Mouse (Mus musculus) olfactory bulb, adult 2 months (tissue): Measurements from ENCODE around the gene Tmem273.

Experiments used
- CTCF ChIP-seq: fragments of 200-500 bp; IDR thresholded peaks from 2 replicates; pipeline ENCODE4 v1.5.1; 2012; ENCODE audit warnings: low read depth, mild to moderate bottlenecking, low read length, moderate library complexity; ENCODE audit not compliant: insufficient read depth
- POLR2A ChIP-seq: fragments of 200-500 bp; IDR thresholded peaks from 2 replicates; pipeline ENCODE4 v1.6.1; 2012; ENCODE audit warnings: mild to moderate bottlenecking, low read depth, low read length, moderate library complexity; ENCODE audit not compliant: insufficient read depth

DNA sequence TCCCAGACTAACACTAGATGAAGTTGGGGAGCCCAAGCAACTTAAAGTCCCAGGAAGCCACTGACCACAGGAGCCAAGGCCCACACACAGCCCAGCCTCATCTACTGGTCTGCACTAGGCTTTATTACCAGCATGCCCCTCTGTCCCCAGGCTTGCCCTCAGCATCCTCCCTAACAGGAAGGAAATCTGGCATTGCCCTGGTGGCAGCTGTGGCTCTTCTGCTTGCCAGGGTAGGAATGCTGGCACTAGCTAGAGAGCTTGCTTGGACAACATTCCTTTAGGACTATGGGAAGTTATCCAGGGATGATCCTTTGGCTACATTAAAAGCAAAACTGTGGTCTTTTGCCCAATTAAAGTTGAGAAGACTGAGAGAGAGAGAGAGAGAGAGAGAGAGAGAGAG is 24.3 kb downstream of the Tmem273 start:
- TF ChIP-seq CTCF (no peak), POLR2A (no peak)
